Mouse (Mus musculus): Measurements from ENCODE around the gene Os9. TPM values are rescaled to one million over a fixed set of nuclear protein-coding genes. Genes with fewer than 3 reads are reported as not detected.

Gene Os9
- total RNA-seq, 2 experiments from 2014 or later = 36.7 to 37.8 TPM

GRCm38 (mm10) chr10:127049395-127050118, 71.4 kb downstream of the Os9 start:
- no peak for DNase-seq
- intact Hi-C loops (cut with DNase I) = no loop called here

- intact Hi-C loops (cut with DNase I) = no loop called here
Observed at GRCm38 (mm10) chr10:127048608-127049394, 72.1 kb downstream of the Os9 start.

GRCm38 (mm10) chr10:127047954-127048353, 73.0 kb downstream of the Os9 start, which contains the start of gene Cyp27b1:
Gene Cyp27b1, plus strand, starts transcription at chr10:127048250.
- no peak for DNase-seq
- intact Hi-C loops (cut with DNase I) = no loop called here

More at GRCm38 (mm10) chr10:127048608-127049394, 72.1 kb downstream of the Os9 start:
- no peak for DNase-seq

Other genes starting within 250 kb of the Os9 start
- gene Atp23, start 219.8 kb downstream of the Os9 start, total RNA-seq (2021) = 1 to 10 TPM; 2.4 to 4.0 TPM
- gene Ctdsp2, start 142.4 kb downstream of the Os9 start, total RNA-seq (2021) = 100 to 1,000 TPM; 131 to 149 TPM
- under 1 TPM; 0.14 to 0.17 TPM for gene Avil, start 120.4 kb downstream of the Os9 start, total RNA-seq (2021)
- 10 to 100 TPM; 53.1 to 66.2 TPM for gene Tsfm, start 90.3 kb downstream of the Os9 start, total RNA-seq (2021)
- gene Mettl1, start 79.7 kb downstream of the Os9 start, total RNA-seq (2021) = 1 to 10 TPM; 7.6 to 8.6 TPM
- under 1 TPM; 0.12 to 0.17 TPM for gene Eef1akmt3, start 79.6 kb downstream of the Os9 start, total RNA-seq (2021)
- under 1 TPM; 0.22 to 0.29 TPM for gene Cyp27b1, start 72.9 kb downstream of the Os9 start, total RNA-seq (2021)
- gene March9, start 60.9 kb downstream of the Os9 start, total RNA-seq (2021) = 1 to 10 TPM; 1.7 to 2.9 TPM
- 100 to 1,000 TPM; 154 to 196 TPM for gene Cdk4, start 57.6 kb downstream of the Os9 start, total RNA-seq (2021)
- gene Tspan31, start 50.9 kb downstream of the Os9 start, total RNA-seq (2021) = 10 to 100 TPM; 50.0 to 53.8 TPM
- gene Agap2, start 45.8 kb downstream of the Os9 start, total RNA-seq (2021) = 1 to 10 TPM; 5.5 to 8.3 TPM
- gene B4galnt1, start 44.1 kb upstream of the Os9 start, total RNA-seq (2021) = 1 to 10 TPM; 3.6 to 3.8 TPM
- 10 to 100 TPM; 40.8 to 48.0 TPM for gene Slc26a10, start 59.5 kb upstream of the Os9 start, total RNA-seq (2021)
- gene Arhgef25, start 69.0 kb upstream of the Os9 start, total RNA-seq (2021) = 10 to 100 TPM; 20.8 to 21.0 TPM
- gene Dtx3, start 74.6 kb upstream of the Os9 start, total RNA-seq (2021) = 10 to 100 TPM; 48.4 to 52.2 TPM
- 10 to 100 TPM; 26.4 to 28.7 TPM for gene Pip4k2c, start 90.5 kb upstream of the Os9 start, total RNA-seq (2021)
- under 1 TPM; 0.42 to 0.89 TPM for gene Kif5a, start 142.2 kb upstream of the Os9 start, total RNA-seq (2021)
- 100 to 1,000 TPM; 166 to 167 TPM for gene Dctn2, start 145.2 kb upstream of the Os9 start, total RNA-seq (2021)
- 10 to 100 TPM; 34.2 to 35.5 TPM for gene Mbd6, start 167.9 kb upstream of the Os9 start, total RNA-seq (2021)
- gene Mars, start 190.7 kb upstream of the Os9 start, total RNA-seq (2021) = 10 to 100 TPM; 42.0 to 43.9 TPM
- gene Arhgap9, start 200.8 kb upstream of the Os9 start, total RNA-seq (2021) = 1 to 10 TPM; 3.3 to 4.1 TPM
- gene Gli1, start 220.8 kb upstream of the Os9 start, total RNA-seq (2021) = 1 to 10 TPM; 2.1 to 2.5 TPM
- not detected for gene Inhbe, start 233.3 kb upstream of the Os9 start, total RNA-seq (2021)
- not detected for gene Inhbc, start 249.3 kb upstream of the Os9 start, total RNA-seq (2021)

All from heart, postnatal 10 days (tissue).